Mouse (Mus musculus) Patski (cell line): Measurements from ENCODE around the gene Clstn3. TPM values are rescaled to one million over a fixed set of nuclear protein-coding genes. Genes with fewer than 3 reads are reported as not detected.
"Not testable (repeated sequence)": the region's sequence is repeated elsewhere in the genome, so short reads cannot be mapped to it uniquely, and the experiment has no call there.

Source experiments
- ATAC-seq: fragments of 100-300 bp; one replicate; pipeline ENCODE4 v1.8.0; 2021
- CTCF ChIA-PET: fragments of 350-600 bp; sonication (Branson Sonifier 250); formaldehyde crosslinking; loops from one replicate; lab custom pipeline; 2022; ENCODE audit warnings: inconsistent platforms; lab: Charles Lee
- POLR2A ChIA-PET: fragments of 350-600 bp; sonication (Branson Sonifier 250); formaldehyde crosslinking; loops from one replicate; lab custom pipeline; 2022; ENCODE audit warnings: antibody characterized with exemption, inconsistent platforms; lab: Charles Lee
- DNase-seq: peaks from one replicate; pipeline ENCODE4 v3.0.0-alpha.2; 2011; ENCODE audit warnings: low read depth, low spot score
- H3K27me3 ChIP-seq: fragments of 371-371 bp; one replicate; pipeline ENCODE4 v1.5.1; 2021
- CTCF ChIP-seq: fragments of 100-300 bp; IDR thresholded peaks from one replicate; pipeline ENCODE4 v1.5.1; 2021
- in situ Hi-C: fragments of 300-500 bp; cut with MboI; formaldehyde crosslinking; loops from 3 replicates; pipeline ENCODE4 v1.11.1; 2018; ENCODE audit warnings: low pct_unique_long_range_greater_than_20kb, mixed read lengths
- polyA plus RNA-seq: library from polyadenylated mRNA; unstranded; gene quantifications from one replicate; pipeline ENCODE4 v1.2.3, GENCODE M21; 2021

Clstn3 gene
- polyA plus RNA-seq, 1 experiment from 2014 or later: 0.68 TPM

GRCm38 (mm10) chr6:124474621-124475020 lies 10.0 kb upstream of the Clstn3 start:
- no peak for TF ChIP-seq CTCF
- H3K27me3 ChIP-seq: no peaks in the 10 kb centered on the region
- in situ Hi-C loops: loop anchor here (10.0 to 25.0 kb wide), 3 partner anchors 70 to 288 kb away; partner anchors contain the start of genes Atn1, C1s1, Eno2 and Gm45234
- POLR2A ChIA-PET: no interaction called here
- DNase-seq: no peak
- ATAC-seq: no peak
- CTCF ChIA-PET: no interaction called here

- peak; percentile 80 for TF ChIP-seq CTCF
- CTCF ChIA-PET: interaction anchor here (0.6 to 2.1 kb wide), 10 partner anchors 10 to 288 kb away, joined by 3 to 7 read pairs (median 4); partner anchors contain the start of gene C1s1
- POLR2A ChIA-PET: no interaction called here
- in situ Hi-C loops: loop anchor here (10.0 kb wide), 2 partner anchors 72 to 172 kb away; partner anchors contain the start of gene C1s1
- no peak for ATAC-seq
- no peaks in the 10 kb centered on the region for H3K27me3 ChIP-seq
- DNase-seq: no peak
Measured at GRCm38 (mm10) chr6:124472801-124473200, 8.2 kb upstream of the Clstn3 start.

GRCm38 (mm10) chr6:124471783-124472638 lies 7.4 kb upstream of the Clstn3 start:
- ATAC-seq, DNase-seq, H3K27me3 ChIP-seq, POLR2A ChIA-PET: not testable (repeated sequence)
- CTCF ChIA-PET: interaction anchor here (0.6 to 2.1 kb wide), 8 partner anchors 11 to 289 kb away, joined by 3 to 7 read pairs (median 4); partner anchors contain the start of gene C1s1
- in situ Hi-C loops: loop anchor here (10.0 kb wide), 2 partner anchors 73 to 173 kb away; partner anchors contain the start of gene C1s1

GRCm38 (mm10) chr6:124471121-124471520 lies 6.5 kb upstream of the Clstn3 start:
- ATAC-seq (no peak), DNase-seq (no peak)
- no peaks in the 10 kb centered on the region for H3K27me3 ChIP-seq
- POLR2A ChIA-PET: no interaction called here
- CTCF ChIA-PET: no interaction called here
- in situ Hi-C loops: loop anchor here (10.0 kb wide), 2 partner anchors 74 to 174 kb away; partner anchors contain the start of gene C1s1
- no peak for TF ChIP-seq CTCF

GRCm38 (mm10) chr6:124465729-124466128 lies 1.1 kb upstream of the Clstn3 start:
- in situ Hi-C loops: no loop called here
- ATAC-seq: no peak
- peaks cover 21% of the 10 kb centered on the region for H3K27me3 ChIP-seq
- DNase-seq: no peak
- ChIA-PET POLR2A (interaction anchor here (0.6 kb wide), 1 partner anchor 124 kb away, joined by 4 read pairs; no protein-coding TSS in a partner anchor), CTCF (interaction anchor here (1.7 kb wide), 1 partner anchor 11 kb away, joined by 4 read pairs; no protein-coding TSS in a partner anchor)
- no peak for TF ChIP-seq CTCF

GRCm38 (mm10) chr6:124465299-124465698 lies 705 bp upstream of the Clstn3 start:
- POLR2A ChIA-PET: no interaction called here
- DNase-seq: no peak
- H3K27me3 ChIP-seq: peaks cover 21% of the 10 kb centered on the region
- CTCF ChIA-PET: interaction anchor here (1.7 kb wide), 1 partner anchor 11 kb away, joined by 4 read pairs; no protein-coding TSS in a partner anchor
- no peak for TF ChIP-seq CTCF
- in situ Hi-C loops: no loop called here
- ATAC-seq: no peak

GRCm38 (mm10) chr6:124463881-124464291 lies 708 bp downstream of the Clstn3 start:
- no peak for DNase-seq
- ATAC-seq: no peak
- POLR2A ChIA-PET: no interaction called here
- CTCF ChIA-PET: no interaction called here
- TF ChIP-seq CTCF: no peak
- in situ Hi-C loops: no loop called here
- peaks cover 21% of the 10 kb centered on the region for H3K27me3 ChIP-seq

- no peak for DNase-seq
- in situ Hi-C loops: no loop called here
- CTCF ChIA-PET: no interaction called here
- peaks cover 25% of the 10 kb centered on the region for H3K27me3 ChIP-seq
- no peak for ATAC-seq
- TF ChIP-seq CTCF: no peak
- POLR2A ChIA-PET: no interaction called here
Measured at GRCm38 (mm10) chr6:124459388-124459787, 5.2 kb downstream of the Clstn3 start.

- no peak for DNase-seq
- in situ Hi-C loops: no loop called here
- H3K27me3 ChIP-seq: peaks cover 17% of the 10 kb centered on the region
- TF ChIP-seq CTCF: no peak
- POLR2A ChIA-PET: no interaction called here
- CTCF ChIA-PET: interaction anchor here (1.1 to 1.2 kb wide), 2 partner anchors 10 to 25 kb away, joined by 3 read pairs; no protein-coding TSS in a partner anchor
- ATAC-seq: no peak
Measured at GRCm38 (mm10) chr6:124458505-124458904, 6.1 kb downstream of the Clstn3 start.

- in situ Hi-C loops: no loop called here
- CTCF ChIA-PET: interaction anchor here (1.1 to 1.2 kb wide), 2 partner anchors 11 to 24 kb away, joined by 3 read pairs; no protein-coding TSS in a partner anchor
- POLR2A ChIA-PET: no interaction called here
- no peak for ATAC-seq
- DNase-seq: no peak
- peaks cover 13% of the 10 kb centered on the region for H3K27me3 ChIP-seq
- no peak for TF ChIP-seq CTCF
Measured at GRCm38 (mm10) chr6:124457827-124458226, 6.8 kb downstream of the Clstn3 start.
